Mouse (Mus musculus) right cerebral cortex, postnatal 14 days (tissue): ENCODE data around the gene Cptp.

Experiments
- DNase-seq: peaks from one replicate; pipeline ENCODE4 v3.0.0; 2022

Cptp gene

GRCm38 (mm10) chr4:155886330-155886729 is 17.1 kb upstream of the Cptp start:
- DNase-seq, result no peak

- DNase-seq, result no peak
Measured at GRCm38 (mm10) chr4:155883587-155883986, 14.3 kb upstream of the Cptp start.

GRCm38 (mm10) chr4:155871404-155871803 is 2.2 kb upstream of the Cptp start:
- no peak for DNase-seq

- no peak for DNase-seq
Measured at GRCm38 (mm10) chr4:155868614-155869298, 484 bp downstream of the Cptp start.

GRCm38 (mm10) chr4:155863001-155863400 is 6.2 kb downstream of the Cptp start, which contains the start of gene Tas1r3:
Tas1r3 (minus strand) TSS chr4:155863362.
- no peak for DNase-seq

GRCm38 (mm10) chr4:155861787-155862186 is 7.5 kb downstream of the Cptp start:
- DNase-seq, result no peak

- no peak for DNase-seq
Measured at GRCm38 (mm10) chr4:155859318-155859717, 9.9 kb downstream of the Cptp start.

- DNase-seq, result no peak
Measured at GRCm38 (mm10) chr4:155856881-155857280, 12.4 kb downstream of the Cptp start.

- DNase-seq, result no peak
Measured at GRCm38 (mm10) chr4:155856071-155856470, 13.2 kb downstream of the Cptp start.

- DNase-seq, result no peak
Measured at GRCm38 (mm10) chr4:155854991-155855390, 14.2 kb downstream of the Cptp start.

GRCm38 (mm10) chr4:155853421-155853820 is 15.8 kb downstream of the Cptp start:
- DNase-seq, result no peak

GRCm38 (mm10) chr4:155851951-155852411 is 17.3 kb downstream of the Cptp start:
- no peak for DNase-seq

GRCm38 (mm10) chr4:155851368-155851767 is 17.9 kb downstream of the Cptp start:
- DNase-seq, result no peak

GRCm38 (mm10) chr4:155849792-155850451 is 19.3 kb downstream of the Cptp start:
- no peak for DNase-seq

- no peak for DNase-seq
Measured at GRCm38 (mm10) chr4:155849391-155849790, 19.8 kb downstream of the Cptp start.

- DNase-seq, result no peak
Measured at GRCm38 (mm10) chr4:155848434-155849095, 20.7 kb downstream of the Cptp start.

GRCm38 (mm10) chr4:155847591-155848352 is 21.5 kb downstream of the Cptp start:
- DNase-seq, result no peak

- DNase-seq, result peak; percentile 96
Measured at GRCm38 (mm10) chr4:155846871-155847578, 22.2 kb downstream of the Cptp start, which contains the start of gene Dvl1. Dvl1 (plus strand) TSS chr4:155847402.

GRCm38 (mm10) chr4:155843231-155843630 is 26.0 kb downstream of the Cptp start:
- DNase-seq, result no peak

GRCm38 (mm10) chr4:155841651-155842270 is 27.5 kb downstream of the Cptp start:
- no peak for DNase-seq

GRCm38 (mm10) chr4:155841003-155841454 is 28.2 kb downstream of the Cptp start:
- peak; percentile 54 for DNase-seq
